Mouse (Mus musculus) midbrain, embryonic 11.5 days (tissue): ENCODE data around the gene Hrk. TPM values are rescaled to one million over a fixed set of nuclear protein-coding genes. Genes with fewer than 3 reads are reported as not detected.

ENCODE experiments used
- ATAC-seq: fragments of 200-750 bp; cut with Nextera tagmentation; 2 replicates; pipeline ENCODE4 v1.8.0; 2017; ENCODE audit warnings: moderate TSS enrichment, moderate library complexity; ENCODE audit not compliant: low FRiP score
- DNase-seq: peaks from one replicate; pipeline ENCODE4 v3.0.0; 2015; ENCODE audit warnings: low spot score; ENCODE audit errors: missing footprints
- H3K27ac ChIP-seq: fragments of 300-500 bp; sonication (generic); 2 replicates; pipeline ENCODE4 v1.5.1; 2014; ENCODE audit warnings: low read depth, low read length
- H3K27me3 ChIP-seq: fragments of 300-500 bp; sonication (generic); 2 replicates; pipeline ENCODE4 v1.6.1; 2014; ENCODE audit warnings: mild to moderate bottlenecking, low read length, moderate library complexity, mixed read lengths; ENCODE audit not compliant: control insufficient read depth, insufficient read depth
- H3K36me3 ChIP-seq: fragments of 300-500 bp; sonication (generic); 2 replicates; pipeline ENCODE4 v1.6.1; 2014; ENCODE audit warnings: mild to moderate bottlenecking, low read length, moderate library complexity, mixed read lengths; ENCODE audit not compliant: control insufficient read depth, insufficient read depth
- H3K4me1 ChIP-seq: fragments of 300-500 bp; sonication (generic); 2 replicates; pipeline ENCODE4 v1.6.1; 2014; ENCODE audit warnings: low read length; ENCODE audit not compliant: control insufficient read depth, insufficient read depth
- H3K4me2 ChIP-seq: fragments of 300-500 bp; sonication (generic); 2 replicates; pipeline ENCODE4 v1.6.1; 2014; ENCODE audit warnings: mild to moderate bottlenecking, moderate library complexity
- H3K4me3 ChIP-seq: fragments of 300-500 bp; sonication (generic); 2 replicates; pipeline ENCODE4 v1.5.1; 2014; ENCODE audit warnings: low read depth, low read length
- H3K9ac ChIP-seq: fragments of 300-500 bp; sonication (generic); 2 replicates; pipeline ENCODE4 v1.6.1; 2014; ENCODE audit warnings: low read length
- H3K9me3 ChIP-seq: fragments of 300-500 bp; sonication (generic); 2 replicates; pipeline ENCODE4 v1.6.1; 2016; ENCODE audit warnings: low read length; ENCODE audit not compliant: control insufficient read depth
- WGBS: fragments of 180-500 bp; shearing (Covaris S2); extraction: QIAGEN DNeasy Blood & Tissue Kit; methylation state at CpG from one replicate; pipeline ENCODE4 v1.1.7; 2014; 5-methylcytosine and 5-hydroxymethylcytosine counted together
- polyA plus RNA-seq: library from polyadenylated mRNA; unstranded; fragments of >200 nt; fragmentation: Nextera tagmentation; extraction: Ambion mirVana; gene quantifications from 2 replicates; pipeline ENCODE4 v1.2.1, GENCODE M21; 2014

Gene Hrk
- polyA plus RNA-seq, 1 experiment from 2014 or later = 0.08 TPM

DNA sequence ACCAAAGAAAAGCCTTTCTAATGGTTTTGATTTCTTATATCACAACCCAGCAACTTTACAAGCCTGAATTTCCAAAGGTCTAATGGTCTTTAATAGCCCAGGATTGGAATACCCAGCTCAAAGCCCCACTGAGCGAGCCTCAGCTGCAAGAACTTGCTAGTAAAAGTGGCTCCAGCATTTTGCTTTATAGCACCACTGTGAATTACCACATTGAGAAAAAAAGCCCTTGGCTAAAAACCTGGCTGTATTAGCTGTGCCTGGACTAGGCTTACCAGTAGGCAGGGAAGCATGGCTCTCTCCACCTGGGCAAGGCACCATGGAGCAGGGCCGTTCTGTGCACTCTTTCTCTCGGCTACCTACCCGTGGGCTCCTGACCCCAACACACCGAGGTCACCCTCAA lies 28.1 kb upstream of the Hrk start:
- Histone ChIP-seq H3K27me3 (no peaks in the 10 kb centered on the region), H3K4me2 (no peak overlapping the region), H3K36me3 (no peaks in the 10 kb centered on the region; the same call in 1 of the 2 replicates), H3K9me3 (no peaks in the 10 kb centered on the region), H3K9ac (no peak overlapping the region), H3K4me3 (no peak overlapping the region), H3K4me1 (no peaks in the 10 kb centered on the region), H3K27ac (no peak overlapping the region)
- WGBS = 94% methylated on average over 5 of the region's 5 CpGs
- ATAC-seq (no peak), DNase-seq (no peak)

DNA sequence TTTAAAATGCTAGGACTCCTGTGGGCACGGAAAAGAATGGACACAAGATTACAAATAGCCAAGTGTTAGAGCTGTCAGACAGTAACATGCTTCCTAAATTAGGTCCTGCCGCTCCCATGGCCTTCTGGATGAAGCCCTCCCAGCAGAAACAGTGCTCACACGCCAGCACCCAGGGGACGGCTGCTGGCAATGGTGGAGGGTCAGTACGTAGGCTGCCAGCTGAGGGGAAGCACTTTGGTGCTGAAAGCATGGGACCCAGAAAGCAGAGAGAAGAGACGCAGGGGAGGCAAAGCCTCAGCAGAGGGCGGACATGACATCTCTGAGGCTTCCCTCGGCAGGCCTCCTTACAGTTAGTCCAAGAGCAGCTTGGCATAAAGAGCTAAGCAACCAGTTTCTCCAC lies 24.8 kb upstream of the Hrk start:
- Histone ChIP-seq H3K4me1 (no peaks in the 10 kb centered on the region), H3K27me3 (no peaks in the 10 kb centered on the region), H3K4me3 (no peak overlapping the region), H3K4me2 (no peak overlapping the region), H3K36me3 (no peaks in the 10 kb centered on the region; the same call in 1 of the 2 replicates), H3K9ac (no peak overlapping the region), H3K9me3 (no peaks in the 10 kb centered on the region), H3K27ac (no peak overlapping the region)
- DNase-seq (peak; percentile 26), ATAC-seq (no peak)
- WGBS = 93% methylated on average over 8 of the region's 8 CpGs

DNA sequence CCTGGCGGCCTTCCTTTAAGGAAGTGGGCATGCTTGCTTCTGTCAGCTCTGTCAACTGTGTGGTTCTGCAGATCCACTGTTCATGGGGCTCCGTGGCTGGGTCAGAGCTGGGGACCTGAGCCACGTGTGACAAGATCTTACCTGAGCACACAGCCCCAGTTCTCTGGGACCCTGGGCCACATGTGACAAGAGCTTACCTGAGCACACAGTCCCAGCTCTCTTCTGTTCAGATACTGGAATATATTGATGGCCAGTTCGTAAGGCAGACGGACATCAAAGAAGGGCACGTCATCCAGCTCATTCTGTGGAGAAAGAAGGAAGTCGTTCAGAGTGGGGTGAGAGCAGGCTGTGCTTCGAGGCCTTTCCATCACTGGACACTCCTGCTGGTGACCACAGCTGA lies 22.0 kb upstream of the Hrk start:
- no peaks in the 10 kb centered on the region; the same call in 1 of the 2 replicates for H3K36me3 ChIP-seq
- H3K27me3 ChIP-seq = no peaks in the 10 kb centered on the region
- no peaks in the 10 kb centered on the region for H3K4me1 ChIP-seq
- no peak overlapping the region for H3K9ac ChIP-seq
- no peak overlapping the region for H3K27ac ChIP-seq
- 91% methylated on average over 8 of the region's 8 CpGs for WGBS
- no peak overlapping the region for H3K4me3 ChIP-seq
- H3K9me3 ChIP-seq = no peaks in the 10 kb centered on the region
- no peak overlapping the region for H3K4me2 ChIP-seq
- no peak for ATAC-seq
- peak; percentile 35 for DNase-seq

DNA sequence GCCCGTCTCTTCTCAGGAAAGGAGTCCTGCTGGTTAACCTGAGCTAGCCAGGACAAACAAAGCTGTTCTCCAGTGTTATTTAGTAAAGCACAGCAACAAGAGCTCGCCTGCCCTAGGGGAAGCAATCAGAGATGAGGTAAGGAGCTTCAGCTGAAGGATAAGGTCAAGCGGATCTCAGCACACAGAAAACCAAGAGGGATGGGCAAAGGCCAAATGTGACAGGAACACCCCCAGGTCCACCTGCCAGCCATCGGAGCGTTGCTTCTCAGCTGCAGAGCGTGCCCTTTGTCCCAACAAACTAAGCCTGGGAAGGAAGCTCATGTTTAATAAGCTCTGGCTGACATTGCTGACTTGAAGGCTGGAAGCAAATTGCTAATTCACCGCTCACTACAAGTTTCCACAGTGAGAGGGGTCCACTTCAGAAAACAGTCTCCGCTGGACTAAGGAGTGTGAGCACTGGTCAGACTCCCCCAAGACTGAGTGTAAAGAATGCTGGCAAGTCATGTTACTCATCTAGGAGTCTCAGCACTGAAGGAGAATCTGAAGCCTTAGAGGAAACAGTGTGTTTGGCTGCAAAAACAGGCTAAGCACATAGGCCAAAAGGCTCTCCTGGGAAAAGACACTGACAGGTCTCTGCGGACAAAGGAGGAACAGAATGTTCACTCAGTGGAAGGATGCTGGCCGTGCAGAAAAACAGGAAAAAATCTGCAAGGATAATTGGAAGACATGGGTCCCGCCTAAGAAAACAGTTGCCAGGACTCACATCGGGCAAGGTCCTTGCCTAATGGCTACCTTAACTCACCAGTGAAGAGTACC lies 21.0 kb upstream of the Hrk start:
- Histone ChIP-seq H3K27me3 (no peaks in the 10 kb centered on the region), H3K9me3 (no peaks in the 10 kb centered on the region), H3K4me2 (no peak overlapping the region), H3K4me3 (no peak overlapping the region), H3K36me3 (no peaks in the 10 kb centered on the region; the same call in 1 of the 2 replicates), H3K9ac (no peak overlapping the region), H3K4me1 (no peaks in the 10 kb centered on the region), H3K27ac (no peak overlapping the region)
- ATAC-seq (no peak), DNase-seq (peak; percentile 31)
- WGBS = 80% methylated on average over 12 of the region's 12 CpGs

DNA sequence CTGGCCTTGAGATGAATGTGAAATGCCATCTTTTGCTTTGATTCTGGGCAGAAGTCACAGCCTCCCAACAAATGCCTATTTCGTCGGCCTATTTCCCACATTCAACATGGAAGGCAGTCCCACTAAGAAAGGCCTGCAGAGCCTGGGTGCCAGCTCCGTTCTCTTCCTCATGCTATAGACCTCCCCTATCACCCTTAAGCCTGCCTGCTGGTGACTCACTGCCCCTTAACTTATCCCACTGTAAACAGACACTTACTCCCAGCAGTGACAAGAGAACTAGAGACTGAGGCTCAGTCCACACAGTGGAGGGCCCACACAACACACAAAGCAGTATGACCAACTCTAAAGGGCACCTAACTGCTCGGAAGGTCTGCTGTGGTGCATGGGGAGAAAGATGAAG lies 20.1 kb upstream of the Hrk start:
- no peaks in the 10 kb centered on the region for H3K36me3 ChIP-seq
- H3K27ac ChIP-seq = no peak overlapping the region
- H3K4me2 ChIP-seq = no peak overlapping the region
- WGBS = 89% methylated on average over 4 of the region's 4 CpGs
- H3K4me3 ChIP-seq = no peak overlapping the region
- no peak for ATAC-seq
- no peaks in the 10 kb centered on the region for H3K27me3 ChIP-seq
- no peaks in the 10 kb centered on the region for H3K4me1 ChIP-seq
- no peak overlapping the region for H3K9ac ChIP-seq
- no peak for DNase-seq
- H3K9me3 ChIP-seq = no peaks in the 10 kb centered on the region

DNA sequence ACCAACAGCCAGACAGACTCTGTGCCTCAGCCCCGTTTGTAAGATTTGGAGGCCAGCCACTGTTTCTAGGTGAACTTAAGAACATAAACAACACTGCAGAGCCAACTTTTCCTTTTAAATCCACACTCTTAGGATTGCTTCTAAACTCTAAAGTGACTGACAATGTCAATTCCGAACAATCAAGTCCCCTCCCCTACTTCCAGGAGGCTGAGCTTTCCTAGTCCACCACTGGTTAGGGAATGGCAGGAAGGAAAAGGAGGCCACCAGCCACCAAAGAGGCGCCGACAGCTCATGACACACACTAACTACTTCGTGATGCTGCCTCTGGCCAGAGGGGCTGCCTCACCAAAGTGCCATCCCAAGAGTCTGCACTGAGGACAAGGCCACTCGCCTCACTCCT lies 19.7 kb upstream of the Hrk start:
- H3K9me3 ChIP-seq = no peaks in the 10 kb centered on the region
- 89% methylated on average over 6 of the region's 6 CpGs for WGBS
- H3K4me3 ChIP-seq = no peak overlapping the region
- ATAC-seq = no peak
- H3K36me3 ChIP-seq = no peaks in the 10 kb centered on the region
- DNase-seq = peak; percentile 4
- no peak overlapping the region for H3K4me2 ChIP-seq
- no peaks in the 10 kb centered on the region for H3K27me3 ChIP-seq
- no peak overlapping the region for H3K27ac ChIP-seq
- no peaks in the 10 kb centered on the region for H3K4me1 ChIP-seq
- H3K9ac ChIP-seq = no peak overlapping the region

DNA sequence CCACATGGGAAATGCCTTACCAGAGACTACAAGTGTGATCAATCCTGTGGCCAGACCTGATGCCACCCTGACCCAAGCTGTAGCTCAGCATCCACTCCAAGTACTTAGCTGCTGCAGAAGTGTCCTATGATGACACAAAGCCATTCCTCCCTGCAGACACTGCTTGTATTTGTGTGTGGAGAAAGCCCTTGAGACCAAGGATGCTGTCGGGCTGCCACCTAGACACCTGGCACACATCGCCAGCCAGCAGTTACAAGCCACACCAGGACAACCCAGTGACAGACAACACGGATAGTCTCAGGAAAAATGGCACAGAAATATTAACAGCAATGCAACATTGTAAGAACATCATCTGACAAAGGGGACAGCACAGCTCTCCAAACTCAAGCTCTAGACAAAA lies 19.0 kb upstream of the Hrk start:
- no peak overlapping the region for H3K27ac ChIP-seq
- H3K4me1 ChIP-seq = no peaks in the 10 kb centered on the region
- DNase-seq (no peak), ATAC-seq (no peak)
- H3K4me2 ChIP-seq = no peak overlapping the region
- no peak overlapping the region for H3K9ac ChIP-seq
- H3K27me3 ChIP-seq = no peaks in the 10 kb centered on the region
- no peak overlapping the region for H3K4me3 ChIP-seq
- 92% methylated on average over 3 of the region's 3 CpGs for WGBS
- no peaks in the 10 kb centered on the region for H3K36me3 ChIP-seq
- H3K9me3 ChIP-seq = no peaks in the 10 kb centered on the region

DNA sequence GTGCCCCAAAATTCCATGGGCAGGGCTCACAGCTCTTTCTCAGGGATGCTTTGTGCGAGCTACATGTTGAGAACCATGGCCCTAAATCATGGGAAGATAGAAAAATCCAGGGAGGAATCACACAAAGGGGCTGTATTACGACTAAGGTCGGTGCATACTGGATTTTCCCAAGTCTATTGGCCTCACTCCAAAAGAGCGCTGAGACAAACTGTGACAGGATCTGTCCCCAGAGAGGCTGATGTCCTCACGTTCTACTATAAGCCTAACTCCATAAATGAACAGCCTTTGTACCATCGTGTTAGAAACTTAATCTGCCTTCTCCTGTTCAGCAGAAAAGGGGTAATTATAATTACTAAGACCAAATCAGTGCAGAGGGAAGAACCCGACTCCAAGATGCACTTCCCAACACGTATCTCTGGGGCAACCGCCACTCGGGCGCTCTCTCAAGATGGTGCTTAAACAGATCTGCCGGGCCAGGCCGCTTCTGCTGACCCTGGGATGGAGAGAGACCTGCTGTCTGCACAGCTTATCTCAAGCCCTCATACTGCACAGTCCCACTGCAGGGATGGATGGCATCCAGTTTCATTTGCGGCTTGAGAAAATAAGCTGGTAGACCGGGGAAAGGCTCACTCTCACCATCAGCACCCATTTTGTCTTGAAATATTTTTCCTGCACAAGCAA lies 18.3 kb upstream of the Hrk start:
- Histone ChIP-seq H3K4me3 (no peak overlapping the region), H3K36me3 (no peaks in the 10 kb centered on the region), H3K27ac (no peak overlapping the region), H3K4me2 (no peak overlapping the region), H3K9ac (no peak overlapping the region), H3K9me3 (no peaks in the 10 kb centered on the region), H3K4me1 (no peaks in the 10 kb centered on the region), H3K27me3 (no peaks in the 10 kb centered on the region)
- ATAC-seq (no peak), DNase-seq (peak; percentile 31)
- WGBS = 88% methylated on average over 15 of the region's 15 CpGs

DNA sequence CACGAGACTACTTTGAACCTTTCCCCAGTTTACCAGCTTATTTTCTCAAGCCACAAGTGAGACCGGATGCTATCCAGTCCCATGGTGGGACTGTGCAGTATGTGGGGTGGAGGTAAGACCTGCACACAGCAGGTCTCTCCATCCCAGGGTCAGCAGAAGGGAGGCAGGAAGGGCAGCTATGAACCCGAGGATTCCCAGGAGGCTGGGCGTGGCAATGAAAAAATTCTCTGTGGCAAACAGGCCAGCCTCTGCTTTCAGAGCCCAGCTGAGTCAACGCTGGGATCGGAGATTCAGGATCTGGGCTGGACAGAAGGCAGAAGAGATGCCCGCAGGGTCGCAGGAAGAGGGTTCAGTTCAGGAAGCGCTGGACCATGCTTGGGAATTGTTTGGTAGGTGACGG lies 17.2 kb upstream of the Hrk start:
- H3K4me3 ChIP-seq = no peak overlapping the region
- no peak overlapping the region for H3K9ac ChIP-seq
- no peak overlapping the region for H3K27ac ChIP-seq
- WGBS = 88% methylated on average over 10 of the region's 10 CpGs
- H3K9me3 ChIP-seq = no peaks in the 10 kb centered on the region
- no peaks in the 10 kb centered on the region for H3K4me1 ChIP-seq
- no peak overlapping the region for H3K4me2 ChIP-seq
- H3K27me3 ChIP-seq = no peaks in the 10 kb centered on the region
- no peaks in the 10 kb centered on the region for H3K36me3 ChIP-seq
- ATAC-seq = no peak
- peak; percentile 17 for DNase-seq
